Mouse (Mus musculus) testis, adult 2 months (tissue): ENCODE measurements around the gene Galns. TPM values are rescaled to one million over a fixed set of nuclear protein-coding genes. Genes with fewer than 3 reads are reported as not detected.

Experiments
- H3K27ac ChIP-seq: fragments of 200-500 bp; 2 replicates; pipeline ENCODE4 v1.5.1; 2012; ENCODE audit warnings: low read depth, low read length; ENCODE audit not compliant: control insufficient read depth, insufficient read depth
- H3K27me3 ChIP-seq: fragments of 200-500 bp; 2 replicates; pipeline ENCODE4 v1.6.1; 2012; ENCODE audit warnings: mild to moderate bottlenecking, low read length, moderate library complexity; ENCODE audit not compliant: control insufficient read depth, insufficient read depth
- H3K36me3 ChIP-seq: fragments of 200-500 bp; 2 replicates; pipeline ENCODE4 v1.6.1; 2012; ENCODE audit warnings: mild to moderate bottlenecking, low read length; ENCODE audit not compliant: control insufficient read depth, insufficient read depth
- H3K4me1 ChIP-seq: fragments of 200-500 bp; 2 replicates; pipeline ENCODE4 v1.6.1; 2012; ENCODE audit warnings: low read length; ENCODE audit not compliant: control insufficient read depth, insufficient read depth
- H3K4me3 ChIP-seq: fragments of 200-500 bp; 2 replicates; pipeline ENCODE4 v1.5.1; 2012; ENCODE audit warnings: low read depth, mild to moderate bottlenecking, low read length, moderate library complexity, mixed read lengths; ENCODE audit not compliant: control insufficient read depth
- CTCF ChIP-seq: fragments of 200-500 bp; IDR thresholded peaks from 2 replicates; pipeline ENCODE4 v1.5.1; 2012; ENCODE audit warnings: low read depth, mild to moderate bottlenecking, inconsistent platforms, low read length, moderate library complexity; ENCODE audit not compliant: control insufficient read depth, insufficient read depth, insufficient replicate concordance
- POLR2A ChIP-seq: fragments of 200-500 bp; IDR thresholded peaks from 2 replicates; pipeline ENCODE4 v1.6.1; 2012; ENCODE audit warnings: low read depth, mild to moderate bottlenecking, inconsistent platforms, low read length, moderate library complexity; ENCODE audit not compliant: control insufficient read depth
- polyA plus RNA-seq: library from polyadenylated mRNA; depleted of rRNA; stranded (reverse); fragments of >200 nt; gene quantifications from 2 replicates; pipeline ENCODE4 v1.2.3, GENCODE M21; 2012

The Galns gene
- polyA plus RNA-seq, 1 experiment: 5.9 TPM

DNA sequence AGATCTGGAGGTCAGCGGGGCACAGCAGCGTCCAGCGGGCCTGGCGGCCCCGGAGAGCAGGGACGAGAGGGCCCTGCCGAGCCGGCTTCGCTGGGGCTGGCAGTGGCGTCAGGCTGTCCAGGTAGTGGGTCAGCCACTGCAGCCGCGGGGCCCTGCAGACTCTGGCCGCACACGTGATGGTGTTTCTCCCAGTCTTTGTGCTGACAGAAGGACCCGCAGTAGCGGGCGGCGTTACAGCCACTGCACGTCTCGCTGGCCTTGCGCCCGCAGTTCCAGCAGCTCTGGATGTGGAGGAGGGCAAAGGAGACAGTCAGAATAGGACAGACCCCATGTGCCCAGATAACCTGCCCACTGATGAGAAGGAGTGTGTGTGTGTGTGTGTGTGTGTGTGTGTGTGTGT lies 19.4 kb upstream of the Galns start:
- TF ChIP-seq POLR2A: no peak
- no peak for TF ChIP-seq CTCF
- Histone ChIP-seq H3K27ac (no peak overlapping the region), H3K27me3 (no peaks in the 10 kb centered on the region), H3K36me3 (no peaks in the 10 kb centered on the region), H3K4me3 (no peak overlapping the region), H3K4me1 (no peaks in the 10 kb centered on the region; the same call in 1 of the 2 replicates)

DNA sequence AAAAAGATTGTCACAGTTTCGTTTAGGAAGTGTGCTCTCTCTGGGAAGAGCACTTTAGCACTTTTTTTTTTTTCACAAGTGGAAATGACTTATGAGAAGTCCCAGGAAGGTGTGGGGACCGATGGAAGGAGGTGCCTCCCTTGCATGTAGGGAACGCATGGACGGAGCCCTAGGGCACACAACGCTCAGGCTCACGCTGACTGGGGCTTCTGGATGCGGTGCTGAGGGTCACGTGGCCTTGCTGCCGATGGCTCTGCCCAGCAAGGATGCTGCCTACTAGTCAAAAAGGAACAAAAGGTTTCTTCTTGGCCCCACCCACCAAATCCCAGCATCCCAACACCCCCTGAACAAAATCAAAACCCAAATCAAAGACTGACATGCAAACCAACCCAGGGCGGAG lies 18.1 kb upstream of the Galns start:
- H3K4me3 ChIP-seq: no peak overlapping the region
- no peaks in the 10 kb centered on the region for H3K36me3 ChIP-seq
- no peak overlapping the region for H3K27ac ChIP-seq
- no peak for TF ChIP-seq POLR2A
- no peak for TF ChIP-seq CTCF
- no peaks in the 10 kb centered on the region for H3K27me3 ChIP-seq
- no peaks in the 10 kb centered on the region; the same call in 1 of the 2 replicates for H3K4me1 ChIP-seq

DNA sequence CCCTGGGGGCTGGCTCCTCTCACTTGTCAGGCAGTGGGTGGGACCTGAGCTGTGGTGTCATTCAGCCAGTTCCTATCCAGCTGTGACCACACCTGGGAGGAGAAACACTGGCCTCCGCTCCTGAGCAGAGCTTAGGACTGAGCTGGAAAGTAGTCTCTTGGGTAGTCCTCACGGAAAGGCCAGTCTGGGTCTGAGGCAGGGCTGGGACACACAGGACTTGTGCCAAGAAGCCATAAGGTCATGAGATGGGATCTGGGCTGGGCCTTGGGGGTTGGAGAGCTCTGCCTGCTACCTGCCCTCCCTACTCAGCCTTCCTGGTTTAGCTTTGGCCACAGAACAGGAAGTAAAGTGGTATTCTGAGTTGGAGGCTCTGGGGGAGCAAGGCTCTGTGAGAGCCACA lies 15.6 kb upstream of the Galns start:
- H3K4me3 ChIP-seq: no peak overlapping the region
- H3K4me1 ChIP-seq: no peaks in the 10 kb centered on the region; the same call in 1 of the 2 replicates
- no peaks in the 10 kb centered on the region for H3K27me3 ChIP-seq
- TF ChIP-seq CTCF: no peak
- no peak for TF ChIP-seq POLR2A
- no peak overlapping the region for H3K27ac ChIP-seq
- H3K36me3 ChIP-seq: no peaks in the 10 kb centered on the region

DNA sequence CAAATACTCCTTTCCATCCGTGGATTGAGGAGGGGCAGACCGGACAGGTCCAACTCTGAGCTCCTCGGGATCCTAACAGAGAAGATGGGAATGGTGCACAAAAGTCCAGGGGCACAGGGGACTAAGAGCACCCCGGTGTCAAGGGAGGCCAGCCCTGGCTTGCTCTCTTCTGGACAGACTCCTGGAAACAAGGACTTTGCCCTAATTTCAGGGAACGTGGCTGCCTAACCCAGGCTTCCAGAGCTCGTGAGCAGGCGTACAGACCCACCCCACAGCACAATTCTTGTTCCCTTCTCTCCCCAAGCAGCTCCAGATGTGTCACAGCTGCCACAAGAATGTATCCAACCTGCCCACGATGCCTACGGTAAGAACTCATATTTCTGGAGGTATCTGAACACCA lies 14.5 kb upstream of the Galns start:
- H3K27ac ChIP-seq: no peak overlapping the region
- TF ChIP-seq POLR2A (no peak), CTCF (no peak)
- H3K4me1 ChIP-seq: no peaks in the 10 kb centered on the region; the same call in 1 of the 2 replicates
- no peaks in the 10 kb centered on the region for H3K27me3 ChIP-seq
- no peaks in the 10 kb centered on the region for H3K36me3 ChIP-seq
- H3K4me3 ChIP-seq: no peak overlapping the region

DNA sequence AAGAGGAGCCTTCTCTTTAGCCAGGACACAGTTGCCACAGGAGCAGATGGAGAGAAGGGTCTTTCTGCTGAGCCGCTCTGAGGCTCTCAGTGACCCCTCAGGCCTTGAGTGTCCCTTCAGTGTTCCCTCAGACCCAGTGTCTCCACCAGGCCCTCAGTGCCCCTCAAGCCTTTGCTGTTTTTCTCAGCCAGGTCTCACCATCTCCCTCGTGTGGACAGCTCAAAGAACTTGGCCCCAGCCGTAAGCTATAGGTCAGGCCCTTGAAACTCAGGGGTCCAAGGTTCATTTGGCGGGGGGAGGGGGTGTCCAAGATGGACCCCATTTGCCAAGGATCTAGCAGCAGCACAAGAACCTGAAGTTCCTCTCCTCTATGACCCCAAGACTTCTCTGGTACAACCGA lies 13.4 kb upstream of the Galns start:
- no peaks in the 10 kb centered on the region for H3K36me3 ChIP-seq
- no peaks in the 10 kb centered on the region for H3K27me3 ChIP-seq
- no peak overlapping the region for H3K27ac ChIP-seq
- H3K4me3 ChIP-seq: no peak overlapping the region
- TF ChIP-seq POLR2A: no peak
- no peak for TF ChIP-seq CTCF
- H3K4me1 ChIP-seq: no peaks in the 10 kb centered on the region; the same call in 1 of the 2 replicates

DNA sequence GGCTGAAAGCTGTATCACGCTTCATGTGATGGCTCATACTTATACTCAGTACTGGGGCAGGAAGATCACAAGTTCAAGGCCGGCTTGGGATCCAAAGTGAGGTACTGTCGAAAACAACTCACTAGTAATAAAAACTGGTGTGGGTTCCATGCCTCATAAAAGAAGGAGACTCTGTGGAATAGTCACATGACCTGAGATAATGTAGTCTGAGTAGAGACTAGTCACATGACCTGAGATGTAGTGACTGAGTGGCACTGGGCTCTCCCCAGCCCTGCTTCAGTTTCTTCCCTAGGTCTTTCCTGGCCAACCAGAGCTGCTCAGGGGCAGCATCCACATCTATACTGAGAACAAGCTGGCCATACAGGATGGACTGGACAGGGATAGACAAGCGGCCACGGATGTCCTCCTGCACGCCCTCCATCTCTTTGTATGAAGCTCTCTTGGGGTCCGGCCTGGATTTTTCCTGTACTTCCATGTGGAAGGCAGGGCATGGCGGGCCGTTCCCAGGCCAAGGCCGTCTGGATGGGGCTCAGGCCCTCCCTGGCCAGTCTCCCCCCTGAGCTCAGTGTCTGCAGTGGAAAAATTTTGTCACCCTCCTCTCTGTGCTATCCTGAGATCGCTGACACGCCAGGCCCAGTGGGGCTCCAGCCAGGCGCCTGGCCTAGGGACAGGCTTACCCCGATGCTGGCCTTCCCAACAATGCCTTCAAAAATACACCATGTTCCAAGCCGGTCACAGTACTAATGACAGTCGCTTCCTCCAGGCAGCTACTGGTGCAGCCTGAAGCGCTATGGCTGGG lies 12.8 kb upstream of the Galns start:
- no peaks in the 10 kb centered on the region; the same call in 1 of the 2 replicates for H3K4me1 ChIP-seq
- TF ChIP-seq POLR2A (no peak), CTCF (no peak)

DNA sequence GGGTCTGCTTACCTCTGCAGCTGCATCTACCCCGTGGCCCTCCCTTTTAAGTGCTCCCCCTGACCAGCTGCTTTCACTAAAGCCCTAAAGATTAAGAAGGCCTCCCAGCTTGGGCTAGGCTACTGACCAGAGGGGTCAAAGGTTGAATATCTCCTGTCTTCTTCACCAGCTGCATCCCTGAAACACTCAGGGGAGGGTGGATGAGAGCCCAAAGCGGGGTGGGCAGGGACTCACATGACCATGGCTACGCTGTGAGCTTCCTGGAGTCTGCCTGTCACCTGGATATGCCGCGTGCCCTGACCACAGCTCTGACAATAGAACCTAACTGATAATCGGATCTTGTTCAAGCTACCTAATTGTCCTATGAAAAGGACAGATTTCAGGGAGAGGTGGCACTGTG lies 11.5 kb upstream of the Galns start, which contains the start of gene Pabpn1l:
Pabpn1l (minus strand) TSS at position 13 of the 400 bp plus-strand sequence.
- Histone ChIP-seq H3K36me3 (no peaks in the 10 kb centered on the region), H3K4me1 (no peaks in the 10 kb centered on the region), H3K27ac (no peak within 1 kb of the TSS), H3K27me3 (no peaks in the 10 kb centered on the region), H3K4me3 (no peak within 1 kb of the TSS)
- no peak for TF ChIP-seq CTCF
- no peak for TF ChIP-seq POLR2A

More for the DNA sequence above, 12.8 kb upstream of the Galns start:
- Histone ChIP-seq H3K27ac (no peak overlapping the region), H3K36me3 (no peaks in the 10 kb centered on the region), H3K4me3 (no peak overlapping the region), H3K27me3 (no peaks in the 10 kb centered on the region)

DNA sequence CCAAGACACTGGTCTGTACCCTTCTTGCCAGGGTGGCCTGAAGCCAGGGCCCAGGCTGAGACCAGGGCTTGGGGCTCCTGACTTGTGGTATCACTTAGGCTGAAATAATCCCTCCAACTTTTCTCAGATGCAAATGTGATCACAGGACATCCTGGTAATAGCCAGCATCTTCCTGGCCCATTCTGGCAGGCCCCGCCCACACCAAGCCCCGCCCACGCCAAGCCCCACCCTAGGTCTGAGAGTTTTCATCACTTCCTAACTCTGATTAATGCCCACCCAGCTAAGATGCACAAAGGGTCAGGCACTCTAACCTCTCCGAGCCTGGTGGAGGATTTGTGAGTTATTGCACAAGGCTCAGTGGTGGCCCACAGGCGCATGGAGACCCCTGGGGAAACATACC lies 9.2 kb upstream of the Galns start:
- no peaks in the 10 kb centered on the region for H3K36me3 ChIP-seq
- no peak overlapping the region for H3K27ac ChIP-seq
- H3K4me1 ChIP-seq: no peaks in the 10 kb centered on the region
- no peaks in the 10 kb centered on the region for H3K27me3 ChIP-seq
- H3K4me3 ChIP-seq: no peak overlapping the region
- TF ChIP-seq CTCF: no peak
- no peak for TF ChIP-seq POLR2A
